Mouse (Mus musculus): ENCODE data around the gene Arrdc5. TPM values are rescaled to one million over a fixed set of nuclear protein-coding genes. Genes with fewer than 3 reads are reported as not detected.

Gene Arrdc5
- total and polyA plus RNA-seq, 3 experiments: not detected

DNA sequence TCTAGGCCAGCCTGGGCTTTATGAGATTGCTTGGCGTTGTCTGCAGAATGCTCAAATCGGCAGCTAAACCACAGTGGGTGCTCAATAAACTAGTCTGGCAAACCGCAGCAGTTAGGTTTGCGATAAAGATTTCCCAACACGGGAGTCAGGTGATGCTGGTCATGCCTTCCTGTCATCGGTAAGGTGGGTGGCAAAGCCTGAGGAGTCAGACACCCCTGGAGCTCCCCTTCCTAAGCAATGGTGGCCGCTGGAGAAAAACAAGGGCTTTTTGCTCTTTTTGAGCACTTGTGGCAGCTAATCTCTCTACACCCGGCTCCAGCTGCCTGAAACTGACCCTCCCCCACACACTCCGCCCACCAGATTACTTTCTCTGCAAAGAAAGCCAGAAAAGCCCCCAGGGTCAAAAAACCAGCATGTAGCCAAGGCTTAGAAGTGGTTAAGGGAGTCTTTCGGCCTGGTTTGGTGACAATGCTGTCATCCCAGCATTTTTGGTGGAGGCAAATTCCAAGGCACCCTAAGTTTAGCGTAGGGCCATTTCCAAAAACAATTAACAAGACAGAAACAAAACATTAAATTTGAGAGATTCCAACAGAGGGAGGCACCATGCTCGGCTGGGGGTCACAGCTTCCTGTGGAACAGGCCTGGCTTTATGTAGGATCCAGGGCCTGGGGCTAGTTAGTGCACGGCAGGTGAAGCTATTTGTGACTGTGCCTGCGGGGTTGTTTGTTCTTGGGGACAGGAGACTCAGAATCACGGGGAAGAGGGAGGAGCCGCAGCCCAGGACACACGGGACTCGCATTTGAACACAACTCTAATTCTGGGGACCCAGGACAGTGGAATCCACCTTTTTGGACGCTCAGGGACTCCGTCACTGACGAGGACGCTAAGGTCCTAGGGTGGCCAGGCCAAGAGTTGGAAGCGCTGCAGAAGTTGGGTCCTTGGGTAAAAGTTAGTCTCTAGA is 10.4 kb downstream of the Arrdc5 start:
- Histone ChIP-seq H3K36me3 (replicated peaks in 1 of 2; ENCODE audit: control insufficient read depth in 1 of 2, insufficient read depth in 1 of 2, low read length in 1 of 2) (peaks cover 20 to 28% of the 10 kb centered on the region in 2 experiments), H3K27me3 (replicated peaks) (no peaks in the 10 kb centered on the region), H3K4me3 (replicated peaks in 1 of 3; ENCODE audit: low read depth in 2 of 3, low read length in 2 of 3, poor library complexity in 1 of 3) (peak overlapping the region; percentile 67 to 84 (median 67)), H3K27ac (ENCODE audit: insufficient read depth, low read depth) (peak overlapping the region; percentile 34), H3K9me3 (replicated peaks; ENCODE audit: low read length) (no peaks in the 10 kb centered on the region), H3K79me2 (replicated peaks; ENCODE audit: control insufficient read depth, extremely low read depth, insufficient read depth, poor library complexity, severe bottlenecking) (no peaks in the 10 kb centered on the region), H3K9ac (ENCODE audit: insufficient read depth, low read depth) (peak overlapping the region; percentile 61), H3K4me1 (ENCODE audit: control insufficient read depth in 1 of 2, insufficient read depth in 2 of 2) (peaks cover 24 to 57% of the 10 kb centered on the region in 2 experiments), H3K4me2 (ENCODE audit: insufficient read depth, low read depth, poor library complexity, severe bottlenecking) (peak overlapping the region; percentile 77)
- no peak for DNase-seq (ENCODE audit: extremely low read depth)
- TF ChIP-seq EP300 (IDR thresholded peaks at IDR 0.05; ENCODE audit: low read length) (0 out of 2 replicates have a peak, but pooled peaks have one; percentile 16), USF2 (conservative IDR thresholded peaks at IDR 0.05; ENCODE audit: low read depth, low read length) (no peak), UBTF (IDR thresholded peaks at IDR 0.05; ENCODE audit: low read depth, low read length) (no peak), BHLHE40 (IDR thresholded peaks at IDR 0.05; ENCODE audit: low read depth, low read length) (peak; percentile 52), MYC (IDR thresholded peaks at IDR 0.05; ENCODE audit: low read depth, low read length) (0 out of 2 replicates have a peak, but pooled peaks have one; percentile 20), ZNF384 (IDR thresholded peaks at IDR 0.05; ENCODE audit: low read depth, low read length) (no peak), MXI1 (IDR thresholded peaks at IDR 0.05; ENCODE audit: low read depth, low read length) (peak; percentile 48; the same call in 1 of the 2 replicates), HCFC1 (IDR thresholded peaks at IDR 0.05; ENCODE audit: low read depth, low read length) (peak; percentile 54; the same call in 1 of the 2 replicates), JUN (IDR thresholded peaks at IDR 0.05; ENCODE audit: insufficient read depth, low read depth, low read length) (no peak), MAX (IDR thresholded peaks at IDR 0.05; ENCODE audit: low read length) (peak; percentile 50; the same call in 1 of the 2 replicates), MEF2A (IDR thresholded peaks at IDR 0.05; ENCODE audit: borderline replicate concordance, low read depth, low read length) (no peak), CTCF (conservative IDR thresholded peaks at IDR 0.05 in 1 of 2, IDR thresholded peaks at IDR 0.05 in 1 of 2; ENCODE audit: low read depth in 2 of 2, low read length in 2 of 2) (no peak), ZKSCAN1 (IDR thresholded peaks at IDR 0.05; ENCODE audit: borderline replicate concordance, low read depth, low read length) (no peak)
- dilution Hi-C loops (cut with MboI; ENCODE audit: extremely low pct_ligation_motif_present, extremely low pct_unique_long_range_greater_than_20kb, low sequenced_read_pairs): no loop called here
- in situ Hi-C loops (cut with MboI; ENCODE audit: low pct_ligation_motif_present, low pct_unique_long_range_greater_than_20kb, low sequenced_read_pairs): no loop called here

DNA sequence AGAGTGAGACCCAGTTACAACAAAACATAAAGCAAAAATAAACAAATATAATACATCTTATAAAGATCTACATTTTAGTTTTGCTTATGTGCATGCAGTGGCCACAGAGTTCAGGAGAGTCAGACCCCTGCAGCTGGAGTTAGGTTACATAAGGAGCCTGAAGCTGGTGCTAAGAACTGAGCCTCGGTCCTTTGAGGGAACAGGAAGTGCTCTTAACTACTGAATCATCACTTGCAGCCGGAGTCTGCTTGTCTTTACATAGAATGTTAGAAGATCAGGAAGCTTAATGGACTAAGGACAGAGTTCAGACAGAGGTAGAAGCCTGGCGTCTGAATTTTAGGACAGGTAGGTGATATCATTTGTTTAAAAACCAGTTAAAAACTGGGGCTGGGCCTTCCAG is 11.2 kb downstream of the Arrdc5 start:
- DNase-seq (ENCODE audit: extremely low read depth): no peak
- dilution Hi-C loops (cut with MboI; ENCODE audit: extremely low pct_ligation_motif_present, extremely low pct_unique_long_range_greater_than_20kb, low sequenced_read_pairs) (no loop called here), in situ Hi-C loops (cut with MboI; ENCODE audit: low pct_ligation_motif_present, low pct_unique_long_range_greater_than_20kb, low sequenced_read_pairs) (no loop called here)
- 0 out of 2 replicates have a peak overlapping the region, but pooled peaks have one; percentile 34 for H3K27ac ChIP-seq (ENCODE audit: insufficient read depth, low read depth)
- no peaks in the 10 kb centered on the region for H3K79me2 ChIP-seq (replicated peaks; ENCODE audit: control insufficient read depth, extremely low read depth, insufficient read depth, poor library complexity, severe bottlenecking)
- peak overlapping the region; percentile 61; the same call in 1 of the 2 replicates for H3K9ac ChIP-seq (ENCODE audit: insufficient read depth, low read depth)
- H3K4me2 ChIP-seq (ENCODE audit: insufficient read depth, low read depth, poor library complexity, severe bottlenecking): peak overlapping the region; percentile 77
- no peaks in the 10 kb centered on the region for H3K9me3 ChIP-seq (replicated peaks; ENCODE audit: low read length)
- H3K27me3 ChIP-seq (replicated peaks): no peaks in the 10 kb centered on the region
- peak overlapping the region; percentile 67 to 84 (median 67) for H3K4me3 ChIP-seq (replicated peaks in 1 of 3; ENCODE audit: low read depth in 2 of 3, low read length in 2 of 3, poor library complexity in 1 of 3)
- peaks cover 25 to 35% of the 10 kb centered on the region in 2 experiments for H3K36me3 ChIP-seq (replicated peaks in 1 of 2; ENCODE audit: control insufficient read depth in 1 of 2, insufficient read depth in 1 of 2, low read length in 1 of 2)
- TF ChIP-seq ELF1 (IDR thresholded peaks at IDR 0.05; ENCODE audit: low read depth, low read length) (0 out of 2 replicates have a peak, but pooled peaks have one; percentile 18), ZNF384 (IDR thresholded peaks at IDR 0.05; ENCODE audit: low read depth, low read length) (no peak), ZC3H11A (IDR thresholded peaks at IDR 0.05; ENCODE audit: low read depth, low read length) (no peak), GABPA (IDR thresholded peaks at IDR 0.05; ENCODE audit: insufficient replicate concordance, low read depth, low read length) (no peak), SIN3A (IDR thresholded peaks at IDR 0.05; ENCODE audit: low read length) (no peak)
- peaks cover 24 to 57% of the 10 kb centered on the region in 2 experiments for H3K4me1 ChIP-seq (ENCODE audit: control insufficient read depth in 1 of 2, insufficient read depth in 2 of 2)

Data from CH12.LX (cell line).